Mouse (Mus musculus): Measurements from ENCODE around the gene Flt1. TPM values are rescaled to one million over a fixed set of nuclear protein-coding genes. Genes with fewer than 3 reads are reported as not detected.

The Flt1 gene
- total RNA-seq, 2 experiments from 2014 or later = 72.0 to 79.5 TPM

- DNase-seq = peak; percentile 25 to 73
These were observed 623 bp downstream of the Flt1 start for GRCm38 (mm10) chr5:147724945-147725830.

DNA sequence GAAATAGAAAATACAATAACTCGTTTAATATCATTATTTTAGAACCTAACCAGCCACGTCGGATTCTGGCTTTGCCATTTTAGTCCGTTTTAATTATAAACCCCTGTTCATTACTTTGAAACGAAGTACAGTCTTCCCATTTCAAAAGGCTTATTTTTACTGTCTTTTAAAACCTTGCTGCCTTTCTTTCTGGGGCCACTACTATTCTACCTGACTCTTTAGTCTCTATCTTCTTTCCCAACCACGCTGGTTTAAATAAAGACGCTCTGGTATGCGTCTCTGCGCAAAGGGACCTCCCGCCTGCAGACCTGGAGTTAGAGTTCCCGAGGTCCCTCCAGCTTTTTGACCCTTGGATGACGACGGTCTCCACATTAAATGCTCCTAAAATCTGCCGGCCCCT is 1.4 kb downstream of the Flt1 start:
- DNase-seq = no peak

DNA sequence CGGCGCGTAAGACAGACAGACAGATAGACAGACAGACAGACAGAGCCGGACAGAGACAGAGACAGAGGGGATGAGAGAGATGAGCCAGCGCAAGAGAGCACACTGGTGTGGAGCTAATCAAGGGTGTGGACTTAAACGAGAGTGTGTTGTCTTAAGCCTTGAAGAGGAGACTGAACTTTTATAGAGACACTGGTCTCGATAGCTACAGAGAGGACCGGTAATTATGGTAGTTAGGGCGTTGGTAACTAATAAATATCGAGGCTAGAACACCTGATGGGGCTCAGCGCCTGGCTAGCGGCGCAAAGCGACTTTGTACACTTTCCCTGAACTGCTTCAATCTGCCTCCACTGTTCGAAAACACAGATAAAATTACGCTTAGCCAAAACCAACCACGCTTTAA is 2.0 kb downstream of the Flt1 start:
- no peak for DNase-seq

DNA sequence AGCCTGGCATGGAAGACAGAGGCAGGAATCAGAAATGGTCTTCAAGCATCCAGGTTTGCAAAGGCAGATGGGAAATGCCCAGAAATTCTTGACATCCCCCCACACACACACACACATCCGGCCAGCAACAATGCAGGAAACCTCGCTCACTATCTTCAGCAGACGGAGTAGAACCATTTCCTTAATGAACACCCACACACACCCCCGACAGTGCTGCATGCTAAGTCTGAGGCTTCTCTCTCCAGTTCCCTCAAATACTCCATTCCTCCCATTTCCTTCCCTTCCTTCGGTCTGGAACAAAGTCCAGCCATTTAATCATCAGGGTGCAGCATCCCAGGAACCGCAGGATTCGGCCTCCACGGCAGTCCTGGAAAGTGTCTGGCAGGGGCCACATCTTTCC is 4.4 kb downstream of the Flt1 start:
- DNase-seq = peak in 1 of 2 experiments; percentile 47

GRCm38 (mm10) chr5:147718335-147718734 is 7.5 kb downstream of the Flt1 start:
- DNase-seq = peak in 1 of 2 experiments; percentile 48

DNA sequence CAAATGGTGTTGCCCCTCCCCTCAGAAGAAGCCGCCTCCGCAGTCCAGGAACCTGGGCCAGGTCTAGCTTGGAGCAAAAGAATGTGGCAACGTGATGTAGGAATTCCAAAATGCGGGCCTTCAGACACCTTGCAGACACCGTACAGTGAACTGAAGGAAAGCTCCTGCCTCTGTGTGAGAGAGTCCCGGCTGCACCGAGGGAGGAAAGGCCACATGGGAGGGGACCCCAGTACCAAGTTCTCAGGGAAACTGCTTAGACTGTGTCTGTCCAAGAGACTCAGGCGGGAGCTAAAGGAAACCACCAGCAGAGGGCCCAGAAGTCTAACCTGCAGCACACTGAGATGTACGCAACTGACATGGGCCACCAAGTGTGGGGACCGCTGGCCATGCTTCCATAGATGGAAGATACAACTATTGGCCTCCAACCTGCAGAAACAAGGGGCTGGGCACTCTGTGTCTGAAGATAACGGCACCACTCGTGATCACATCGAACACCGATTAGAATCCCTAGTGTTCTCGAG is 9.1 kb downstream of the Flt1 start:
- peak in 1 of 2 experiments; percentile 33 for DNase-seq

GRCm38 (mm10) chr5:147716276-147716675 is 9.5 kb downstream of the Flt1 start:
- peak in 1 of 2 experiments; percentile 42 for DNase-seq

DNA sequence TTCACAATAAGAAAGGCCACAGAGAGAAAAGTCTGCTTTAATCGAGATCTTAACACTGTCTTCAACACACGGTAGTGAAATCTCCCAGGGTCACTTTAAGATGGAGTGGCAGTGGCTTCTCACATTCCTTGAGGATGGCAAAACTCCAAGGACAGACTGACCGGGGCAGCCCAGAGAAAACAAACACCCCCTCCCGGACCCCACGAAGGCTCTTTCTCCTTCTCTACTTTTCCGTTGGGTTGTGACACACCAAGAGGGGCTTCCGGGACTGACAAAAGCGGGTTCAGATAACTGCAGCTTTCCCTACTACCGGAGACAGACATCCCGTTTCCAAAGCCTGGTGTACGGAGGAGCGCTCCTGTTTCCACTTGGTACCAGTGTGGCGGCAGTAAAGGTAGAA is 10.4 kb downstream of the Flt1 start:
- DNase-seq = peak in 1 of 2 experiments; percentile 38

- DNase-seq = no peak
These were observed 17.3 kb downstream of the Flt1 start for GRCm38 (mm10) chr5:147708500-147708899.

DNA sequence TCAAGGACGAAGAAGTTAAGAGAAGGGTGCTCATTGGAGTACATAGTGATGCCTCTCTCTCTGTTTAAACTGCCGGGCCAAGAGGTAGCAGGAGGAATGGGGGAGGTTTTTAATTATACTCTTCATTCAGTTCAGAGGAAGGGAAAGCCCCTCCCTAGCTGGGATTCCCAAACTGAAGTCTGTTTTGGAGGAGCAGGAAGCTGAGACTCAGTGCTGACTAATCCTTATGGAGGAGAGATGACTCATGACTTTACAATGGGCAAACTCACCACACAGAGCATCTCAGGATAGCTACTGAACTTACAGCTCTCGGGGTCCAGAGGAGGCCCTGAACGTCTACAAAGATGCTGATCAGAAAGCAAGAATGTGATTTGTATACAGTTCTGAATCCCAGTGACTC is 18.3 kb downstream of the Flt1 start:
- no peak for DNase-seq

DNA sequence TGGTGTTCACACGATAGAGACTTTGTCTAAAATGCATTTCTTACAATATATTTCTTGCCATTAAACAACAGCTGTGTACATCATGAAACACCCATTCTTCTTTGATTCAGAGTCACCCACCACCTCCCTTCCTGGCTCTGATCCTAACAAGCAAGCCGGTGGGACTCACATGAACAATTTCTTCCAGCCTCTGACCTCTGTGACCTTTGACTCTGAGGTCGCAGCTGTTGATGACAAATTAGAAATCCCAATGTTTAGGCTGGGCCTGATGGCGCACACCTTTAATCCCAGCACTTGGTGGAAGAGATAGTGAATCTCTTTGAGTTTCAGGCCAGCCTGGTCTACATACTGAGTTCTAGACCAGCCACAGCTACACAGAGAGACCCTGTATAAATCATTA is 20.9 kb downstream of the Flt1 start:
- DNase-seq = no peak

GRCm38 (mm10) chr5:147702423-147702822 is 23.4 kb downstream of the Flt1 start:
- DNase-seq = no peak

DNA sequence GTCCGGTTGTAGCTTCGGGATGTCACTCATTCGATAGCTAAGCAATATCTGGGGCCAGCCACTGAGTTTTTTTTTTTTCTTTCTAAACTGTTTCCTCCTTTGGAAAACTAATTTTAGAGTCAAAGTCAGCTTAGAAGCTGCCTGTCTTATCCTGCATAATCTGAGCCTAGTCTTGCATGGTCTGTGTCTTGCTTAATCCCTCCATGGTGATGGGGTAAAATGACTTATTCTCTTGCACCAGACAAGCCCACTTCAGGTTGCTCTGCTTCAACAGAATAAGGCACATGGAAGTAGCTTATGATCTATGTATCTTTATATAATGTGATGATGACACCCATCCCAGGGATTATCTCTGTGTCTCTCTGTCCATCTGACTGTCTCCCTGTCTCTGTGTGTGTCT is 24.8 kb downstream of the Flt1 start:
- DNase-seq = no peak

DNA sequence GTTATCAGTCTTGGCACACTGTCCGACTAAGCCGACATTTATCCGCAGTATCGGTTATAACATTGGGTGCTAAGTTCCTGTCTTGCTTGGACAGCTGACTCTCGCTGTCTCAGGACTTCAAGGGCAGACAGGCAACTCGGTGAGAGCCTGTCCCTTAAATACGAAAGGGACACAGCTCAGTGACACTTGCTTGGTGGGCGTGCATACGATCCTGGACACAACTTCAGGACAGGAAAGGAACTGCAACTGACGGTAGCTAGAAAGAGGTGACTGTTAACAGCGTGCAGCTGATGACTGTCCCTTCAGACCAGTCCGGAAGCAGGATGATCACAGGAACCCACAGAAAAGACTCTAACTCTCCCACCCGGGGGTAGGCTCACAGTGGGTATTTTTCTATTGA is 27.8 kb downstream of the Flt1 start:
- DNase-seq = no peak

- no peak for DNase-seq
These were observed 28.6 kb downstream of the Flt1 start for GRCm38 (mm10) chr5:147697165-147697564.

GRCm38 (mm10) chr5:147692622-147693021 is 33.2 kb downstream of the Flt1 start:
- DNase-seq = no peak

DNA sequence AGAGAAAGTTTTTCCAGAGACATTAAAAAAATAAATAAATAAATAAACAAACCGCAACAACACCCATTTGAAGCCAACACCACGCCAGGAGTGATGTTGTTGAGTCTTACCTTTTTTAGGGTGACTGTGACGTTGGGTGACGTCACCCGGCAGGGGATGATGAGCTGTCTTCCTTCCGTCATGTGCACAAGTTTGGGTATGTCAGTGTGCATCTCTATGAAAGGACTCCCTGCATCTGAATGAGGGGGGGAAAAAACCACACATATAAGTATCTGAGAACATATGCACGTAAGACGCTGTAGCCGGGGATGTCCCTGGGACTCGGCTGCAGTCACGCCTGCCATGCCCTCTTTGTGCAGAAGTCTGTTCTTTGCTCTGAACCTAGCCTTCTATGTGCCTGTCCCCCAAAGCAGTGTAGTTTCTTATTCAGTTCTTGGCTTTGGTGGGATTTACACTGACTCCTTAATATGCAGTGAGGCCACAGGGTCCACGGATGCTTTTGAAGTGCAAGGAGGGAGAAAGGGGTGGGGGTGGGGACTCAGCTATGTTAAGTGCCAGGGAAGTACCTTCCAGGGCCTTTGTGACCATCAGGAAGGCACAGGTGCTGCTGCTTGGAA is 42.0 kb downstream of the Flt1 start:
- no peak for DNase-seq

DNA sequence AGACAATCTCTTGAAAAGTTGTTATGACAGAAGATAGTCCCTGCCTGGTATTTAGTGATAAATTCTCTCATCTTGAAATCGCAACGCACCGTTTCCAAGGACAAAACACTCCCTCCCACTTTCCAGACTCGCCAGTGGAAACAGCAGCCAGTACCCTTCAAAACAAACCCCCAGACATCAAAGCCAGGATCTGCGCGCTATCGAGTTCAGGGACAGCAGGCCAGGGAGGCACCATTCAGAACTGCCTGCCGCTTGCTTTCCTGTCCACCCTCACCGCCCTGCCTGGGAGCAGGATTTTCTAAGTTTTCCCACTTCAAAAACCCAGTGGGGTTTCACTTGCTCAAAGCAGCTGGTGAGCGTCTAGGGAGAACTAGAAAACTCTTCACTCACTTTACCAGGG is 44.6 kb downstream of the Flt1 start:
- DNase-seq = peak in 1 of 2 experiments; percentile 13

GRCm38 (mm10) chr5:147680711-147681110 is 45.1 kb downstream of the Flt1 start:
- no peak for DNase-seq

GRCm38 (mm10) chr5:147679316-147679715 is 46.5 kb downstream of the Flt1 start:
- no peak for DNase-seq

DNA sequence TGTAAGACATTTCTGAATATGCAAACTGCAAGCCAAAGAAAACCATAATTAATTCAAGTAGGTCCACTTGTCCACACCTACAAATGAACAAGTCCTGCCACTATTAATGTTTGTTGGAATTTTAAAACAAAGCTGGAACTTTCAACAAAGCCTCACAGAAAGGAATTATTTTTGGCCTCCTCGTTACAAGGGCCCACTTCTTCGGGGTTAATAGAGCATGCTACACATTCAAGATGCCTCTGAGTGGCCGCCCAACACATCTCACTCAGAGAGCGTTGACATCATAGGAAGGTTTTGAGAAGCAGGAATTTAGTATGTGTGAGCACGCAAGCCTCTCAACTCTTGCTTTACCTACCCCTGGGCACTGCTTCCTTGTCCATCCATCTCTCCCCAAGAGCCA is 50.0 kb downstream of the Flt1 start:
- DNase-seq = no peak

- peak; percentile 46 to 56 for DNase-seq
These were observed 53.9 kb downstream of the Flt1 start for GRCm38 (mm10) chr5:147671765-147672424.
